Mouse (Mus musculus) cerebellum, adult 2 months (tissue): Measurements from ENCODE around the gene Bahcc1. TPM values are rescaled to one million over a fixed set of nuclear protein-coding genes. Genes with fewer than 3 reads are reported as not detected.

ENCODE experiments used
- DNase-seq, 2 experiments: peaks; one replicate each; pipeline ENCODE4 v3.0.0; 2021
- H3K27ac ChIP-seq: fragments of 200-500 bp; 2 replicates; pipeline ENCODE4 v1.5.1; 2012; ENCODE audit warnings: low read length, control low read depth, inconsistent platforms; ENCODE audit not compliant: insufficient read depth
- H3K27me3 ChIP-seq: fragments of 200-500 bp; 2 replicates; pipeline ENCODE4 v1.6.1; 2012; ENCODE audit warnings: inconsistent platforms, mild to moderate bottlenecking, low read length, moderate library complexity; ENCODE audit not compliant: control insufficient read depth, insufficient read depth
- H3K4me1 ChIP-seq: fragments of 200-500 bp; 2 replicates; pipeline ENCODE4 v1.6.1; 2011; ENCODE audit warnings: low read length; ENCODE audit not compliant: control insufficient read depth, insufficient read depth
- H3K4me3 ChIP-seq: fragments of 200-500 bp; replicated peaks from 2 replicates; pipeline ENCODE3; 2011; ENCODE audit warnings: mild to moderate bottlenecking, low read depth, low read length, control low read depth; ENCODE audit not compliant: insufficient read depth
- CTCF ChIP-seq: fragments of 200-500 bp; IDR thresholded peaks from 2 replicates; pipeline ENCODE4 v1.5.1; 2011; ENCODE audit warnings: low read depth, mild to moderate bottlenecking, control low read depth, low read length, moderate library complexity, borderline replicate concordance; ENCODE audit not compliant: insufficient read depth
- POLR2A ChIP-seq: fragments of 200-500 bp; IDR thresholded peaks from 2 replicates; pipeline ENCODE4 v1.6.1; 2011; ENCODE audit warnings: low read length, control low read depth, borderline replicate concordance; ENCODE audit not compliant: insufficient read depth
- WGBS: fragments of 180-500 bp; shearing (Covaris S2); methylation state at CpG from one replicate; pipeline ENCODE4 v1.1.7; 2018; 5-methylcytosine and 5-hydroxymethylcytosine counted together
- polyA plus RNA-seq: library from polyadenylated mRNA; depleted of rRNA; stranded (reverse); fragments of >200 nt; gene quantifications from 2 replicates; pipeline ENCODE4 v1.2.3, GENCODE M21; 2012

Gene Bahcc1
- polyA plus RNA-seq, 1 experiment = 17.6 TPM

DNA sequence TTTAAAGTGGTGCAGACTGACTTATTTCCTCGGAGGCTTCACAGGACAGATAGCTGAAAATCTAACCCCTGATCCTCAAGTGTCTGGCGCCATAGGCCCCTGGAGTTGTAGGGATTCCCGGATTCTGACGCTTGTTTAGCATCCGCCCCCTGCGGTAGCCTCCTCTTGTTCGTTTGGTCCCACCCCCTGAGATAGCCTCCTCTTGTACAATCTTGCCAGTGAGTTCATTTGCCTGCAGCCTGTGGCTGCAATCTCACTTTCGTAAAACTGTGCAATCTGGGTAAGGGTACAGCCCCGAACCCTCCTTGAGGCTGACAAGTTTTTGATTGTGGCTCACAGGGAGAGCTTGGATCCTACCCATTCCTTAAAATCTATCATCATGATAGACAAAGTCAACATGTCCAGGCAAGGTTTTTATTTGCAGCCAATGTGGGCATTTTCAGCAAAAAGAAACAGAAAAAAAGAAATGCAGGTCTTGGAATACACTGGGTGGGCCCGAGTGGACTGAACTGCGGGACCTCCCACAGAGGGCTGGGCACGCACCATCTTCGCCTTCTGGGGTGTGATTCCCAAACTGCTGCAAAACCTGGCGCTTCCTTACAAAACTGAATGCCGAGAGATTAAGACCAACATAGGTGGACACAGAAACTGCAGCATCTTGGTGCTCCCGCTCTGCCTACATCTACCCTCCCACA is 82.1 kb downstream of the Bahcc1 start:
- 34% methylated on average over 16 of the region's 16 CpGs for WGBS
- peak overlapping the region; percentile 38 for H3K4me3 ChIP-seq
- no peak for TF ChIP-seq CTCF
- TF ChIP-seq POLR2A = no peak
- H3K27ac ChIP-seq = peak overlapping the region; percentile 95
- DNase-seq = no peak
- H3K4me1 ChIP-seq = peaks cover 13% of the 10 kb centered on the region; the same call in 1 of the 2 replicates
- H3K27me3 ChIP-seq = no peaks in the 10 kb centered on the region

DNA sequence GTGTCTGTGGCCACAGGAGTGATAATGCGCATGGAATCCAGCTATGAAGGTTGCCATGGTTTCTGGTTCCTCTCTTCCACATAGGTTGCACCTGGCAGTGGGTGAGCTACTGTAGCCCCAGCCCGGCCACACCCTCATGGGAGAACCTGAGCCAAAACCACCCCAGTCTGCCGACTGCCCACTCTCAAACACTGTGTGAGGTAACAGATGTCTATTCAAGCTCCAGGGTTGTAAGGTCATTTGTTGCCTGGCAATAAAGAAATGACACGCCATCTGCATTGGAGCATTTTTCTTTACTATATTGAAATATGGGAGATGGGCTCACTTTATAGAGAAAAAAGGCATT is 82.6 kb downstream of the Bahcc1 start:
- Histone ChIP-seq H3K4me3 (peak overlapping the region; percentile 79), H3K4me1 (peaks cover 13% of the 10 kb centered on the region; the same call in 1 of the 2 replicates), H3K27ac (peak overlapping the region; percentile 95), H3K27me3 (no peaks in the 10 kb centered on the region)
- peak; percentile 52 for DNase-seq
- TF ChIP-seq CTCF = no peak
- whole genome bisulfite sequencing = 6% methylated on average over 4 of the region's 4 CpGs

DNA sequence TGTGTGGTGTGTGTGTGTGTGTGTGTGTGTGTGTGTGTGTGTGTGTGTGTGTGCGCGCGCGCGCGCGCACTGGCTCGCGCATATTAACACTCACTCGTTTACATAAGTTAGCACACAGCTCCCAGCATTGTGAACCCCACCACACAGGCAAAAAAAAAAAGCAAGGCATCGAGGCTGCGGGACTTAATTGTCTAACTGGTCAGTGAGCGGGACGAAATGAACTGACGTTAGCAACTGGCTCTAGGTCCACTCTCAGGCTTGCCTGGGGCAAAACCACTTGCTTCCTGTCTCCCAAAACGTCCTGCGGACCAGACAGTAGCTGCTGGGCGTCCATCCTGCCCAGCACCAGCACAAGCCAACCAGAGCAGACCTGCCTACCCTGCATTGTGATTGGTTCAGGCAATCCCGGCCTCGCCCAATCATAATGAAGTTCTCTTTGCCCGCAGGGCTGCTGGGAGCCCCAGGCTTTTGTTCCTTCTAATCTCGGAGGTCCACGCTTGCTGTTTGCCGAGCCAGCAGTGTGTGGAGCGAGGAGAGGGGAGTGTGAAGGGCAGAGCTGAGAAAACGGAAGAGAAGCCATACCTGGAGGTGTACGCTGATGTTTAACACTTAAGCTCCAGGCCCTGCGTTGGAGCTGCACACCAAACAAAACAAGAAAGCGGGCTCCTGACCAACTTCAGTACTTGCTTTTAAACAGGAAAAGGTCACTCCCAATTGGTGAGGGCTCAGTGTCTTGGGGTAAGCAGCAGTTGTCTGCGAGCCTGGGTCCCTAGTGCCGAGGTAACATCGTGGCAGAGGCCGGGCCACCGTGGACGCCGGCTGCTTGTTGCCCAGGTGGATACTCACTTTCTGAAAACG is 83.3 kb downstream of the Bahcc1 start:
- peak; percentile 93 to 98 for DNase-seq
- Histone ChIP-seq H3K4me1 (peaks cover 13% of the 10 kb centered on the region; the same call in 1 of the 2 replicates), H3K27ac (peak overlapping the region; percentile 95), H3K4me3 (peak overlapping the region; percentile 79), H3K27me3 (no peaks in the 10 kb centered on the region)
- under 1% methylated on average over 36 of the region's 37 CpGs for WGBS
- TF ChIP-seq CTCF = no peak
- peak; percentile 95 for TF ChIP-seq POLR2A

DNA sequence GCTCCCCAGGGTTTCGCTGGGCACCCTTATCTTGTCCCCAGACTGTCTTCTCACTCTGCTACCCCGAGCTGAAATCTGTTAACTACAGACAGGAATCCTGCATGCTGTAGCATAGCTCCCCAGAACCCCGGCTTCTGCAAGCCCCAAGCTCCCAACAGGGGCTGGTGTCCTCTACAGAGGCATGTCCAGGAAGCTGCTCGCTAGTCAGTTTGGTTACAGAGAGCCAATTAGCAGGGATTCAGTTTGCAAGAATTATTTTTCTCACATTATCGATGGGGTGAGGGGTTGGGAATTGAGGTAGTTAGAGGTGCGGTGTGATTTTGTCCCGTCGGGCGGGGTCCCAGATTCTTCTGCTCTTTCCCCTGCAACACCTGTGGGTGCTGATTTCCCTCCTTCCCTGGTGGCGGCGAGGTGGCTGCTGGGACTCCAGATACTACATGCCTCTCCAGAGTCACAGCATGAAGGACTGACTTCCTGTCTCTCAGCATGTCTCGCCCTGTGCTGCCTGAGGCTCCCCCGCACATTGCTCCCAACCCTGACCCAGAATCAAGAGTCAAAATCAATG is 84.0 kb downstream of the Bahcc1 start:
- 11% methylated on average over 13 of the region's 13 CpGs for WGBS
- no peak for DNase-seq
- Histone ChIP-seq H3K4me1 (peaks cover 11% of the 10 kb centered on the region; the same call in 1 of the 2 replicates), H3K27me3 (no peaks in the 10 kb centered on the region), H3K27ac (peak overlapping the region; percentile 81), H3K4me3 (peak overlapping the region; percentile 79)
- TF ChIP-seq POLR2A (no peak), CTCF (no peak)

DNA sequence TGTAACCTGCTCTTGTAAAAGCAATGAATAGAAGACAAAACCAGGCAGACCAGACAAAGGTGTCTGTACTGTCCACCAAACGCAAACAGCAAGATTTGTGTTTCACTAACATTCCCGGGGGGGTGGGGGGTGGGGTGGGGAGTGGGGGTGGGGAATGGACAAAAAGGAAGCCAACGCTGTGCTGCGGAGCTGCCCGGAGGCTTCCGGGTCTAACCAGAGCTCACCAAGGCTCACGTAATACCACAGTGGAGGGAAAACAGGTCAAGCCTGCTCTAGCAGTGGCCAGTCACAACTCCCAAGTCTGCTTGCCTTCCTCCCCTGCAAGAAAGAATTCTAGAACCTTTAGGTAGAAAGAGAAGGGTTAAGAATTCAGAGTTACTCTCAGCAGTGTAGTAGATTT is 84.7 kb downstream of the Bahcc1 start:
- Histone ChIP-seq H3K27me3 (no peaks in the 10 kb centered on the region), H3K4me3 (no peak overlapping the region), H3K27ac (no peak overlapping the region), H3K4me1 (peaks cover 11% of the 10 kb centered on the region; the same call in 1 of the 2 replicates)
- WGBS = 79% methylated on average over 7 of the region's 7 CpGs
- TF ChIP-seq CTCF (no peak), POLR2A (no peak)
- DNase-seq = no peak

DNA sequence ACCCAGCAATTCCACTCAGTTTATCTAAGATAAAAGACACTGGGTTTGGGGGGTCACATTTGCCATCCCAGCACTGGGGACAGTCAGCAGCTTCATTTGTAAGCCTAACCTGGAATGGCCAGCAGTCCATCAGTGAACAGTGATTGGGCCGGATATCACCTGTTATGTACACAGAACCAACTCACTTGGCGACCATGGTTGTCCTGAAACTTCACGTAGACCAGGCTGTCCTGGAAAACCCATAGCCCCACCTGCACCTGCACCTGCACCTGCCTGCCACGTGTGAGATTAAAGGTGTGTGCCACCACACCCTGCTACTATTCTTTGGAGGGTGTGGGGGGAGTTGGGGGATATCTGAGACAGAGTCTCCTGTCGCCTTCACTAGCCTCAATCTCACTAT is 86.6 kb downstream of the Bahcc1 start:
- H3K27me3 ChIP-seq = no peaks in the 10 kb centered on the region
- TF ChIP-seq POLR2A (no peak), CTCF (no peak)
- peaks cover 11% of the 10 kb centered on the region; the same call in 1 of the 2 replicates for H3K4me1 ChIP-seq
- no peak overlapping the region for H3K27ac ChIP-seq
- DNase-seq = no peak
- H3K4me3 ChIP-seq = no peak overlapping the region
- WGBS = 86% methylated on average over 5 of the region's 5 CpGs

DNA sequence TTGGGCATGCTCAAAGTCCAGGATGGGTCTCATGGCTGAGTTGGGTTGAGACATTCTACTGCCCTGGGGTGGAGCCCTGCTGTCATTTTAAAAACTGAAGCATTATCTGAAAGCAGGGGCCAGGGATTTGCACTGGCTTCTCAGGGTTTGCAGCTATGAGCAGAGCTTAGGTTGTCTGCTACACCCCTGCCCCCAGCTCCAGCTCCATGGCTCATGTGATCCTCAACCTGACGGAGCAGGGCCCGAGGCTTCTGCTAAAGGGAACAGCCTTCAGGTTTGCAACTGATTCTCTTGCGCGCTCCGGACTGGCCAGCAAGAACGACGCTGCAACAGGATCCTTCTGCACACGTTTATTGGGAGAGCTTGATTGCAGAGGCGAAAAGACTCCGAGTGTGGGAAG is 87.4 kb downstream of the Bahcc1 start:
- no peak overlapping the region for H3K27ac ChIP-seq
- H3K27me3 ChIP-seq = no peaks in the 10 kb centered on the region
- no peak overlapping the region for H3K4me3 ChIP-seq
- 96% methylated on average over 10 of the region's 10 CpGs for WGBS
- no peak for DNase-seq
- H3K4me1 ChIP-seq = peaks cover 9% of the 10 kb centered on the region; the same call in 1 of the 2 replicates
- TF ChIP-seq CTCF (no peak), POLR2A (no peak)

DNA sequence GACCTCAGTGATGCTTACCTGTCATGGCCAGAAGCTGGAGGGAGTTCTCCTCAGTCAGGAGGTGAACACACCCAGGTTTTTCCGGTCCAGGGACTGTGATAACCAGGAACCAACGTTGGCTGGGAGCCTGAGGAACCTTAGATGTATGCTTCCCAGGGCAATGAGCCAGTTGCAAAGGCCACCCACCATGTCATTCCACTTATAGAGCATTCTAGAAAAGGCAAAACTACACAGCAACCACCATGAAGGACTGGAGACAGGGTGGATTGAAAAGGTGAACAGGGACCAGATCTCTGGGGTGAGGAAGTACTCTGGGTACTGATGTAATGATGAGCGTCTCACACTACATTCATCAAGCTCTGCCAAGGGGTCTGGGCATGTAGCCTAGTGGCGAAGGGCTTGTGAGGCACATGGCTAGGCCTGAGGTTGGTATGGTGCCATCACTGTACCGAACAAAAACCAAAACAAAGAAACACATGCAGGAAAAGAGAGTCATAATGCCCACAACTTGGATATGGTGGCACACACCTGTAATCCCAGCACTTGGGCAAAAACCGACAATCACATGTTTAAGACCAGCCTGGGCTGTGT is 102.8 kb downstream of the Bahcc1 start:
- H3K27ac ChIP-seq = no peak overlapping the region
- 35% methylated on average over 6 of the region's 6 CpGs for WGBS
- H3K4me3 ChIP-seq = no peak overlapping the region
- no peak for DNase-seq
- H3K4me1 ChIP-seq = no peaks in the 10 kb centered on the region
- TF ChIP-seq POLR2A (no peak), CTCF (no peak)
- H3K27me3 ChIP-seq = no peaks in the 10 kb centered on the region
